Mouse (Mus musculus) neural tube, embryonic 10.5 days (tissue): Measurements from ENCODE around the gene St8sia1.

Experiments used
- DNase-seq: peaks from one replicate; pipeline ENCODE4 v3.0.0-alpha.2; 2017; ENCODE audit warnings: low spot score; ENCODE audit errors: extremely low spot score

Gene St8sia1

GRCm38 (mm10) chr6:142979665-142980660 is 15.7 kb upstream of the St8sia1 start:
- no peak for DNase-seq

DNA sequence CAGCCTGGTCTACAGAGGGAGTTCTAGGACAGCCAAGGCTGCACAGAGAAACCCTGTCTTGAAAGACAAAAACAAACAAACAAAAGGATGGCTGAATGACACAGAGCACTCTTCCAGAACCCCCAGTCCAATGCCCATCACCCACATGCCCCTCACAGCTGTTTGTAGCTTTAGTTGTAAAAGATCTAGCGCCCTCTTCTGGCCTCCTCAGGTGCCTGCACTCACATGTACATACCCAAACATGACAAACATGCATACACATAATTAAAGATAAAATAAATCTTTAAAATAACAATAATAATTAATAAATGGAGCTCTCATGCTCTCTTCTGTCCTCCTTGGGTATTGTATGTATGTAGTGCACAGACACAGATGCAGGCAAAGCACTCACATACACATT is 13.0 kb upstream of the St8sia1 start:
- no peak for DNase-seq

GRCm38 (mm10) chr6:142973289-142973688 is 9.0 kb upstream of the St8sia1 start:
- no peak for DNase-seq

GRCm38 (mm10) chr6:142972205-142972604 is 8.0 kb upstream of the St8sia1 start:
- no peak for DNase-seq

DNA sequence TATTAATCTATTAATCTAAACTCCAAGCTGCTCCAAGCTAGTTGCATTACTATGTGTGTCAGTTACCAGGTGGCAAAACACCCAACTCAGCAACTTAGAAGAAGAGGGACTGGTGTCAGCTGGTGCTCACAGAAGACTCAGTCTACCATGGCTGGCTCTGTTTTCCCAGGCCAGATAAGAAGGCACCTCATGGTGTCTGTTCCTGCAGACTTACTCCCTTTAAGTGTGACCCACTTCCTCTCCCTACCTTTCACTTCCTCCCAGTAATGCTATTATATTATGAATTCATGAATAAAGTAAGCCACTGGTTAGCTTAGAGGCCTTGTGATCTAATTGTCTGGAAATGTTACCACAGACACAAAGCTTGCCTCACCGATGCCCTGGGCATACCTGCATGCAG is 3.2 kb upstream of the St8sia1 start:
- no peak for DNase-seq

DNA sequence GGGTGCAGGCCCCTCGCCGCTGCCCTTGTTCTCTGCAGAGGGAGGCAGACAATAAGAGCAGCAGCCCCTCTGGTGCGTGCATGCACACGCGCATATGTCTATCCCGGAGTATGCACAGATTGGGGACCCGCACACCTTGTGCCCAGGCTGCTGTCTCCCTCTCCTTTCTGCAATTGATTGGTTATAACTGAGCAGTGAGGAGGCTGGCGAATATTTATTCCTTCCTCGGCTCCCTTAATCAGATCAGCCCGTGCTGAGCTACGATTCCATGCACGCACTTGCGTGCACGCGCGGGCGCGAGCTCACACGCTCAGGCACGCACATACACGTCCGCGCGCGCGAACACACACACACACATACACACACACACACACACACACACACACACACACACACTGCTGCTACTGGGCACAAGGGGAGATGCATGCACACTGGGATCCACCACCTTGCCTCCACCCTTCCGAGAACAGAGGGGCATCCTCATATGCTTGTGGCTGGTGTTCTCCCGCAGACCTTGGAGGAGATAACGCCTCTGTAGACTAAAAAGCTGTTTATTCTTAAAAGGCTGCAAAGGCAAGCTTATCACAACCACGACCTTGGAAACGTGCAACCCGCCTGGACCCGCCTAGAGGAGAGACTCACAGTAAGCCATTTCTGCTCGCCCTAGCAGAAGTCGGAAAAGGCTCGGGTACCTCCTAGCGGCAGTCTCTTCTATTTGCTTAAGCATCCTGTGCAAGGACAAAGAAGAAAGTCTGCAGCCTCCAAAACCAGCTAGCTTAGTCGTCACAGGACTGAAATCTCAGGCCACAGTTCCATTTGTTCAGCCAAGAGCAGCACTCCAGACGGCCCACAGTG is 506 bp upstream of the St8sia1 start:
- DNase-seq: peak; percentile 84

DNA sequence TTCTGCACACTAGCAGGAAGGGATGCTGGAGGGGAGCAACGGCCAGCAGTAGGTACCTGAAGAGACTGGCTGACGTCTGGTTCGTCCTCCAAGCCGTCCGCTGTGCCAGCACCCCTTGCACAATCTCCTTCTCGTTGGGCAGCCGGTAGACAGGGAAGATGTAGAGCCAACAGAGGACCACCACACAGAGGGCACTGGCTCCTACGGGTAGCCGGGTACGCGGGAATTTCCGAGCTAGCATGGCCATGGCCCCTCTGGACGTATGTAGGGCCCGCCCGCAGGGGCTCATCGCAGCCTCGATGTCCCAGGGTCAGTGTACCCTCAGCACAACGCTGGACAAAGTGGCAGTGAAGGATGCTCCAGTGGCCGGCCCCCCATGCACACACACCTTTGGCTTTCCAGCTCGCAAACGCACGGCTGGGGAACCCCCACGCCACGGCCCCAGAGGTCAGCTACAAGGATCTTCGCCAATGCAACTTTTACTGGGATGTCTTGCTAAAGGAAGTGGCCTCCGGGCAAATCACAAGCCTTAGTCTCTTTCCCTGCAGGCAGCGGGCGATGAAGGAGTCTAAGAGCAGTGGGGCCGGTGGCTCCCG is 674 bp downstream of the St8sia1 start:
- no peak for DNase-seq

GRCm38 (mm10) chr6:142962881-142963280 is 1.4 kb downstream of the St8sia1 start:
- DNase-seq: no peak

- no peak for DNase-seq
Measured at GRCm38 (mm10) chr6:142962476-142962875, 1.8 kb downstream of the St8sia1 start.

- no peak for DNase-seq
Measured at GRCm38 (mm10) chr6:142961721-142962455, 2.4 kb downstream of the St8sia1 start.

DNA sequence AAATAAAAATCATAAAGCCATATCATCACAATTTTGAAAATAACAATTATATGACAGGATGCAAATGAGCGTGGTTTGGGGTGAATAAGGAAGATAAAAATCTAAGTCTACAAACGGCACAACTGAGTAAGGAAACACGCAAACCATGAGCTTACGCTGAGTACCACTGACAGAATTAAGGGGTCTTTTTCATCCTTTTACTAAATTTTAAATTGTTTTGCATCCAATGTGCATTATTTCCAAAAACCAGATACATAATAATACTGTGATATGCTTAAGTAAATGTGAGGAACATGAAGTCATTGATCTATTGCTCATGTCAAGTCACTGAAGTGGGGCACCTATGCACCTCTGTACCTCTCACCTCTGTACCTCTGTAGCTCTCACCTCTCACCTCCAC is 7.7 kb downstream of the St8sia1 start:
- DNase-seq: no peak

- no peak for DNase-seq
Measured at GRCm38 (mm10) chr6:142955281-142955680, 9.0 kb downstream of the St8sia1 start.

DNA sequence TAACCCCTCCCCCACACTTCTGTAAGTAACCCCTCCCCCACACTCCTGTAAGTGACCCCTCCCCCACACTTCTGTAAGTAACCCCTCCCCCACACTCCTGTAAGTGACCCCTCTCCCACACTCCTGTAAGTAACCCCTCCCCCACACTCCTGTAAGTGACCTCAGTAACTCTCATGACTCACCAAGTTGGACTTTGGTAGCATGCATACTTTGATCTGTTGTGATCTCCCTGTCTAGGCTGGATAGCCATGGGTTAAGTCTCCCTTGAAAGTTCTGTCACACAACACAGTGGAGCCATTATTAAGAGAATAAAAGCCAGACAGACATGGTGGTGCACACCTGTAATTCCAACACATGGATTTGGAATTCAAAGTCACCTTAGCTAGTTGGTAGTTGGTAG is 11.1 kb downstream of the St8sia1 start:
- DNase-seq: no peak

GRCm38 (mm10) chr6:142952361-142952954 is 11.8 kb downstream of the St8sia1 start:
- DNase-seq: no peak

GRCm38 (mm10) chr6:142951564-142952308 is 12.5 kb downstream of the St8sia1 start:
- no peak for DNase-seq

DNA sequence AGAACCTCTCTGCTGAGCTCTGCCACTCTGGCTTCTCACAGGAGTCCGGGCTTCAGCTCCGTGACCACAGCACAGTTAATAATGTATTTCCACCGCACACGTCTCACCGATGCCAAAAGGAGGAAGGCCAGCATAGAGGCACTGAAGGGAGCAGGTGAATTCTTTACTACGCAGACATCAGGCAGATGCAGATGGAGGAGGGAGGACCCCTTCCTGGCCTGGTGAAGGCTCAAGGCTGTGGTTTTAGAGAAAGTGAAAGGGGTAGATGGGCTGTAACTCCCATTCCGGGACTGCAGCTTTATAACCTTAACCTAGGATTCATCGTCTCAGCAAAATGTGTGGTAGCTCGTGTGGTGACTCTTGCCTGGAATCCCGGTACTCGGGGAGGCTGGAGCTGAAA is 13.9 kb downstream of the St8sia1 start:
- DNase-seq: no peak

DNA sequence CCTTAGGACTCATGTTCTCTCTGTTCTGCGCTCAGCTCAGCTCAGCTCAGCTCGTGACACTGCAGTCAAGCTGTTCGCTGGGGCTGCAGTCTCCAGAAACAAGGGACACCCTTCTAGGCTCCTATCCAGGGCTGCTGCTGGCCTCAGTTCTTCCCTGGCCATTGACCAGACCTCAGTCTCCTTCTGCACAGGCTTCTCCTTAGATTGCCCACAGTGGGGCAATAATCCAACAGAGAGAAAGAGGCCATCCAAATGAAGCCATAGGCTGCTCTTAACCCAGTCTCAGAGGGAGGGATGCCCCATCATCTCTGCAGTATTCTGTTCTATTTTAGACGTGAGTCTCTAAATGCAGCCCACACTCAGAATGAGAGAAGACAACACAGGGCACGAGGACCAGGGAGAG is 15.3 kb downstream of the St8sia1 start:
- no peak for DNase-seq

DNA sequence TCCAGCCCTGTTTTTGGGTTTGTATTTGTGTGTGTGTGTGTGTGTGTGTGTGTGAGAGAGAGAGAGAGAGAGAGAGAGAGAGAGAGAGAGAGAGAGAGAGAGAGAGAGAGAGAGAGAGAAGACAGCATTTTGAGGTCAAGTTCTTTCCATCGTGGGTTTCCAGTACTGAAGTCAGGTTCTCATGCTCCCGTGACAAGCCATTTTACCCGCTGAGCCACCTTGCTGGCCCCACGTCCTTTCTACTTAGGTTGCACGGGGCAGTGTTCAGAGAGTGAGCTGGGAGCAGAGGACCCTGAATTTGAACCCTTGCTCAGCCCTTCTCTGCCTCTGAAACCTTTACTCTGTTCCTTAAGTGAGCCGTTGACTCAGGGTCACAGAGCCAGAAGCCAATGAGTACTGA is 17.2 kb downstream of the St8sia1 start:
- no peak for DNase-seq

DNA sequence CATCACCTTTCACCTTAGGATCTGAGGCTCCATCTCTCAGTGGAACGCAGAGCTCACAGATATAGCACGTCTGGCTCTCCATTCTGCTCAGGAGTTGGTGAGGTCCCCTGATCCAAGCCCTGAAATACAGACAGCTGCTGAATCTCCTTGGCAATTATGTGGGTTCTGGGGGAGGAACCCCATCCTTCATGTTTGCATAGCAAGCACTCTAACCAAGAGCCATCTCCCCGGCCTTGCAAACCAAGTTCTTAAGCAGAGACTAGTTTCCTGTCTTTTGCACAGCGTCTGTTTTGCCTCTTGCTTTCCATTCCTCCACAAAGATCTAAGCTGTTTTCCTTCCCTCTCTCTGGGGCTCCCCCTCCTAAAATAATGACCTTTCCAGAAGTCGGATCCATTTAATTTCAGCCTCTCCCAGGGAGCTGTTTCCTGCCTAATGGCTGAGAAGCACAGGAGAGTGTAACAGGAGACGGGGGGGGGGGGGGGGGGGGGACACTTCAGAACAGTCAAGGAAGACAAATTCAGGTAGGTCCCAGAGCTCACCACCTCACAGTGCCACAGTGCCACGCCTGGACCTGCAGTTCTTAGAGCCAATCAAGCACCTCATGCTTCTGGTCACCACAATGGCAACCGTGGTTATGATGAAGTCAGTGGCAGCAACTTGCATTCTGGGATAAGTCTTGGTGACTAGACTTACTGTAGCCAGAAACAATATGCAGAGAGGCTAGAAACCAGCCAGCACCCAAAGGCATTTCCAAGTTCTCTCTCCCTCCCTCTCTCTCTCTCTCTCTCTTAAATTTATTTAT is 18.0 kb downstream of the St8sia1 start:
- DNase-seq: peak; percentile 34
